Mouse (Mus musculus) hindbrain, embryonic 14.5 days (tissue): Measurements from ENCODE around the gene Foxn2. TPM values are rescaled to one million over a fixed set of nuclear protein-coding genes. Genes with fewer than 3 reads are reported as not detected.

Source experiments
- ATAC-seq: fragments of 200-750 bp; cut with Nextera tagmentation; 2 replicates; pipeline ENCODE4 v1.8.0; 2017; ENCODE audit warnings: moderate number of reproducible peaks, mild to moderate bottlenecking, moderate TSS enrichment, moderate library complexity; ENCODE audit not compliant: low FRiP score
- DNase-seq: peaks from one replicate; pipeline ENCODE4 v3.0.0-alpha.2; 2015; ENCODE audit warnings: low spot score
- H3K27ac ChIP-seq: fragments of 300-500 bp; sonication (generic); 2 replicates; pipeline ENCODE4 v1.5.1; 2014; ENCODE audit warnings: mild to moderate bottlenecking, moderate library complexity
- H3K27me3 ChIP-seq: fragments of 300-500 bp; sonication (generic); 2 replicates; pipeline ENCODE4 v1.6.1; 2014; ENCODE audit warnings: mild to moderate bottlenecking, low read length, mixed read lengths; ENCODE audit not compliant: control insufficient read depth, insufficient read depth
- H3K36me3 ChIP-seq: fragments of 300-500 bp; sonication (generic); replicated peaks from 2 replicates; pipeline ENCODE4 v1.6.1; 2014; ENCODE audit not compliant: control insufficient read depth, insufficient read depth
- H3K4me1 ChIP-seq: fragments of 300-500 bp; sonication (generic); replicated peaks from 2 replicates; pipeline ENCODE4 v1.6.1; 2014; ENCODE audit warnings: antibody characterized with exemption, low read length, mixed read lengths; ENCODE audit not compliant: control insufficient read depth, insufficient read depth
- H3K4me2 ChIP-seq: fragments of 300-500 bp; sonication (generic); replicated peaks from 2 replicates; pipeline ENCODE4 v1.6.1; 2014; ENCODE audit warnings: mild to moderate bottlenecking, moderate library complexity
- H3K4me3 ChIP-seq: fragments of 300-500 bp; sonication (generic); replicated peaks from 2 replicates; pipeline ENCODE4 v1.5.1; 2014; ENCODE audit warnings: mild to moderate bottlenecking, low read length
- H3K9ac ChIP-seq: fragments of 300-500 bp; sonication (generic); 2 replicates; pipeline ENCODE4 v1.6.1; 2014
- H3K9me3 ChIP-seq: fragments of 300-500 bp; sonication (generic); 2 replicates; pipeline ENCODE4 v1.6.1; 2016; ENCODE audit warnings: low read length; ENCODE audit not compliant: control insufficient read depth
- WGBS: fragments of 180-500 bp; shearing (Covaris S2); extraction: QIAGEN DNeasy Blood & Tissue Kit; methylation state at CpG from one replicate; pipeline ENCODE4 v1.1.7; 2014; 5-methylcytosine and 5-hydroxymethylcytosine counted together
- polyA plus RNA-seq: library from polyadenylated mRNA; unstranded; fragments of >200 nt; fragmentation: Nextera tagmentation; extraction: Ambion mirVana; gene quantifications from 2 replicates; pipeline ENCODE4 v1.2.1, GENCODE M21; 2014

The Foxn2 gene
- polyA plus RNA-seq, 1 experiment from 2014 or later: 7.0 TPM

- H3K4me2 ChIP-seq: peak overlapping the region; percentile 48
- no peaks in the 10 kb centered on the region for H3K9me3 ChIP-seq
- DNase-seq (no peak), ATAC-seq (peak; percentile 51; the same call in 1 of the 2 replicates)
- H3K9ac ChIP-seq: peak overlapping the region; percentile 53
- H3K27me3 ChIP-seq: no peaks in the 10 kb centered on the region
- peaks cover 6% of the 10 kb centered on the region; the same call in 1 of the 2 replicates for H3K36me3 ChIP-seq
- H3K27ac ChIP-seq: peak overlapping the region; percentile 91
- peaks cover 20% of the 10 kb centered on the region for H3K4me1 ChIP-seq
- 14% methylated on average over 10 of the region's 10 CpGs for WGBS
- H3K4me3 ChIP-seq: no peak overlapping the region
Observed at GRCm38 (mm10) chr17:88494772-88495132, 54.2 kb downstream of the Foxn2 start.

GRCm38 (mm10) chr17:88498090-88498682, 57.7 kb downstream of the Foxn2 start:
- no peak overlapping the region for H3K9ac ChIP-seq
- H3K4me3 ChIP-seq: no peak overlapping the region
- 83% methylated on average over 5 of the region's 5 CpGs for WGBS
- H3K27me3 ChIP-seq: no peaks in the 10 kb centered on the region
- H3K4me2 ChIP-seq: no peak overlapping the region
- peaks cover 20% of the 10 kb centered on the region for H3K4me1 ChIP-seq
- no peak for ATAC-seq
- DNase-seq: no peak
- H3K36me3 ChIP-seq: no peaks in the 10 kb centered on the region
- H3K9me3 ChIP-seq: no peaks in the 10 kb centered on the region
- no peak overlapping the region for H3K27ac ChIP-seq

GRCm38 (mm10) chr17:88504056-88504455, 63.5 kb downstream of the Foxn2 start:
- no peak overlapping the region for H3K9ac ChIP-seq
- no peak overlapping the region for H3K4me3 ChIP-seq
- no peak overlapping the region for H3K27ac ChIP-seq
- DNase-seq (no peak), ATAC-seq (no peak)
- H3K27me3 ChIP-seq: no peaks in the 10 kb centered on the region
- WGBS: 93% methylated on average over 13 of the region's 13 CpGs
- no peaks in the 10 kb centered on the region for H3K36me3 ChIP-seq
- no peaks in the 10 kb centered on the region for H3K9me3 ChIP-seq
- peaks cover 5% of the 10 kb centered on the region for H3K4me1 ChIP-seq
- H3K4me2 ChIP-seq: no peak overlapping the region

GRCm38 (mm10) chr17:88505275-88505723, 64.8 kb downstream of the Foxn2 start:
- Histone ChIP-seq H3K36me3 (no peaks in the 10 kb centered on the region), H3K4me3 (no peak overlapping the region), H3K9me3 (no peaks in the 10 kb centered on the region), H3K4me1 (peaks cover 5% of the 10 kb centered on the region), H3K27me3 (no peaks in the 10 kb centered on the region), H3K4me2 (no peak overlapping the region), H3K27ac (no peak overlapping the region), H3K9ac (no peak overlapping the region)
- WGBS: 36% methylated on average over 10 of the region's 10 CpGs
- peak; percentile 72 for ATAC-seq
- DNase-seq: no peak

GRCm38 (mm10) chr17:88505941-88506340, 65.4 kb downstream of the Foxn2 start:
- H3K4me1 ChIP-seq: peaks cover 5% of the 10 kb centered on the region
- no peaks in the 10 kb centered on the region for H3K27me3 ChIP-seq
- WGBS: 90% methylated on average over 15 of the region's 15 CpGs
- H3K4me3 ChIP-seq: no peak overlapping the region
- no peaks in the 10 kb centered on the region for H3K9me3 ChIP-seq
- ATAC-seq: no peak
- no peak overlapping the region for H3K27ac ChIP-seq
- H3K9ac ChIP-seq: no peak overlapping the region
- no peaks in the 10 kb centered on the region for H3K36me3 ChIP-seq
- no peak overlapping the region for H3K4me2 ChIP-seq
- no peak for DNase-seq

- peaks cover 5% of the 10 kb centered on the region for H3K4me1 ChIP-seq
- no peak overlapping the region for H3K4me3 ChIP-seq
- H3K36me3 ChIP-seq: no peaks in the 10 kb centered on the region
- no peaks in the 10 kb centered on the region for H3K27me3 ChIP-seq
- H3K9me3 ChIP-seq: no peaks in the 10 kb centered on the region
- ATAC-seq (no peak), DNase-seq (no peak)
- 88% methylated on average over 10 of the region's 10 CpGs for WGBS
- H3K27ac ChIP-seq: no peak overlapping the region
- H3K9ac ChIP-seq: no peak overlapping the region
- H3K4me2 ChIP-seq: no peak overlapping the region
Observed at GRCm38 (mm10) chr17:88507376-88507775, 66.9 kb downstream of the Foxn2 start.

GRCm38 (mm10) chr17:88508846-88509508, 68.5 kb downstream of the Foxn2 start:
- no peak overlapping the region for H3K27ac ChIP-seq
- ATAC-seq: no peak
- H3K4me1 ChIP-seq: peaks cover 5% of the 10 kb centered on the region
- WGBS: 40% methylated on average over 12 of the region's 12 CpGs
- H3K9me3 ChIP-seq: no peaks in the 10 kb centered on the region
- no peak overlapping the region for H3K4me3 ChIP-seq
- no peaks in the 10 kb centered on the region for H3K27me3 ChIP-seq
- H3K9ac ChIP-seq: no peak overlapping the region
- H3K36me3 ChIP-seq: no peaks in the 10 kb centered on the region
- H3K4me2 ChIP-seq: no peak overlapping the region
- no peak for DNase-seq

GRCm38 (mm10) chr17:88509999-88510398, 69.5 kb downstream of the Foxn2 start:
- Histone ChIP-seq H3K27ac (no peak overlapping the region), H3K4me3 (no peak overlapping the region), H3K36me3 (no peaks in the 10 kb centered on the region), H3K27me3 (no peaks in the 10 kb centered on the region), H3K9ac (no peak overlapping the region), H3K4me1 (peaks cover 5% of the 10 kb centered on the region), H3K9me3 (no peaks in the 10 kb centered on the region), H3K4me2 (no peak overlapping the region)
- DNase-seq (no peak), ATAC-seq (no peak)
- 77% methylated on average over 3 of the region's 3 CpGs for WGBS

GRCm38 (mm10) chr17:88511095-88511551, 70.6 kb downstream of the Foxn2 start:
- H3K9me3 ChIP-seq: no peaks in the 10 kb centered on the region
- H3K4me2 ChIP-seq: 0 out of 2 replicates have a peak overlapping the region, but pooled peaks have one; percentile 7
- H3K4me1 ChIP-seq: no peaks in the 10 kb centered on the region
- H3K27ac ChIP-seq: no peak overlapping the region
- 9% methylated on average over 10 of the region's 10 CpGs for WGBS
- peak; percentile 88 for DNase-seq
- no peaks in the 10 kb centered on the region for H3K36me3 ChIP-seq
- peak; percentile 72; the same call in 1 of the 2 replicates for ATAC-seq
- no peaks in the 10 kb centered on the region for H3K27me3 ChIP-seq
- H3K9ac ChIP-seq: no peak overlapping the region
- H3K4me3 ChIP-seq: no peak overlapping the region
